Mouse (Mus musculus) layer of hippocampus, adult 2 months (tissue): Measurements from ENCODE around the gene Fam174a. TPM values are rescaled to one million over a fixed set of nuclear protein-coding genes. Genes with fewer than 3 reads are reported as not detected.

Source experiments
- DNase-seq, 2 experiments: peaks; one replicate each; pipeline ENCODE4 v3.0.0; 2022; ENCODE audit warnings: low spot score in 2 of 2
- H3K27ac ChIP-seq: fragments of 200-600 bp; 2 replicates; pipeline ENCODE4 v1.8.1; 2022
- H3K4me3 ChIP-seq: fragments of 200-600 bp; 2 replicates; pipeline ENCODE4 v1.8.1; 2022; ENCODE audit warnings: mild to moderate bottlenecking
- CTCF ChIP-seq: fragments of 200-600 bp; conservative IDR thresholded peaks from 2 replicates; pipeline ENCODE4 v1.8.1; 2022; ENCODE audit warnings: antibody characterized with exemption, mild to moderate bottlenecking, moderate library complexity
- total RNA-seq, 2 experiments: library from RNA; stranded (reverse); gene quantifications; 2 replicates each; pipeline ENCODE4 v1.2.3; 2021

Gene Fam174a
- total RNA-seq, 2 experiments from 2014 or later, result 37.5 to 43.2 TPM

DNA sequence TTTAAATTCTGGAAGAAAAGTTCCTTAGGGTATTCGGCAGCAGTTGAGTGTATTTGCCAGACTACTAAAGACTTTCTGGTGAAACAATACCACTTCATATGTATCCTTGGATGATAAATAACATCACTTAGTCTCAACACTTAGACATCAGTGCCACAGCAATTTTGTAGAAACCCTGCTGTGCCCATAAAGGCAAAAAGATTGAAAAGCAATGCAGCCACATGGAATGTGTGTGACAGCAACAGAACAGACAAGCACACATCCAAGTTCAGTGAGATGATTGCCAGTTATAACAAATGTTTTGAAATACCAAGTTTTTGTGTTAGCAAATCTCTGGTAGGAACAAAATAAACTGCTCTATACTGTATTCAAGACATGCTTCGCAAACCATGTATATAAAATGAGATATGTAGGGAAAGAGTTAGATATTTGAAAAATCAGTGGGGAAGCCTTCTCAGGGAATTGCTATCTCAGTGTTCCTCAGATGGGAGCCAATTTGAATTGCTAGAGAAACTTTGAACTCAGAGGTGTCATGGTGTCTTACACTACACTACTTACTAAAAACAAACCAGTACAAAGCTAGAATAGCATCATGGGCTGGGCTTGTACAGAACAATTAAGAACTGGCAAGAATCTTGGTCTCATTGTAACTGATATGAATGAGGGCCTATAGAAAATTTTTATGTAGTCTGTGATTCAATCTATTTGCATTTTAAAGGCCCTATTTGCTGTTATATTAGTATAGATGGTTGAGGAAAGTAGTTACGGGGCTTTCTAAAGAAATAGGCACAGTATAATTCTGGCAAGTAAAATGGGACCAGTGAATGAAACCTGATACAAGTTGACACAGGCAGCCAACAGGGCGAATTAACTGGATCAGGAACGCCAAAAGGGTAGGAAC is 30.4 kb downstream of the Fam174a start:
- peak overlapping the region; percentile 5; the same call in 1 of the 2 replicates for H3K27ac ChIP-seq

DNA sequence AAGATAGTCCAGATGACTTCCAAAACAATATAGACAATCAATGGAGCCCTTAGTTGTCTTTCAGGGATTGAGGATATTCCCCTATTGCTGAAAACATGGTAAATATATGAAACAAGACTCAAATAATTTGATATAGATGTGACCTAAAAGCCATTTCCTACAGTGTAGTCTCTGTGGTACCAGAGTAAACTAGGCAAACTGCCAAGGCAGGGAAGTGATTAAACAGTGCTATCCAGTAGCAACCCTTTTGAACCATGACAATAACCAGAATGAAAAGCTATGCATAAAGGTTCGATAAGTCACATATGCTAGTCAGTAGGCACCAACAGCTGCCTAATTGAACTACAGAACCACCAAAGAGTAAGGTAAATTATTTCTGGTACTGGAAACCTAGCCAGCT is 40.7 kb downstream of the Fam174a start:
- no peak for TF ChIP-seq CTCF
- DNase-seq, result no peak
- Histone ChIP-seq H3K27ac (no peak overlapping the region), H3K4me3 (no peak overlapping the region)

More for the DNA sequence above, 30.4 kb downstream of the Fam174a start:
- H3K4me3 ChIP-seq, result no peak overlapping the region
- TF ChIP-seq CTCF, result no peak
- DNase-seq, result peak in 1 of 2 experiments; percentile 12

GRCm38 (mm10) chr1:95356904-95357303 is 43.5 kb downstream of the Fam174a start:
- no peak overlapping the region for H3K4me3 ChIP-seq
- TF ChIP-seq CTCF, result no peak
- H3K27ac ChIP-seq, result no peak overlapping the region
- no peak for DNase-seq

DNA sequence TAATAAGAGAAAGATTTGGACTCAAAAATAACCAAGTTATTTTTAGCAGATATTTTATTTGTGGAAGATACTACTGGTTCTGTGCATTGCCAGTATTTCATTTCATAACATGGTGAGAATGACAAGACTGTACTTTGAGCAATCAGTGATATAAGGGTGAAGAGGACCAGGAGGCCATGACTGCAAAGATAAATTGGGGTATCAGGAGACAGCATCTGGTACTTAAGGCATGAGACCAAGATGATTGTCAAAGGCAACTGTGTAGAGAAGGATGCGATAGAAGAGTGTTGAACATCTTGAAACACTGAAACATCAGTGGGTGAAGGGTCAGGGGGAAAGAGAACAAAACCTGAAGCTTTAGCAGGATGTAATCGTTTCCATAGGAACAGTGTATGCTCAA is 50.3 kb downstream of the Fam174a start:
- no peak for TF ChIP-seq CTCF
- DNase-seq, result no peak
- H3K27ac ChIP-seq, result no peak overlapping the region
- H3K4me3 ChIP-seq, result no peak overlapping the region

- Histone ChIP-seq H3K27ac (no peak overlapping the region), H3K4me3 (no peak overlapping the region)
- no peak for DNase-seq
- TF ChIP-seq CTCF, result no peak
Observed at GRCm38 (mm10) chr1:95366616-95367373, 53.4 kb downstream of the Fam174a start.

GRCm38 (mm10) chr1:95367748-95368147 is 54.3 kb downstream of the Fam174a start:
- H3K27ac ChIP-seq, result no peak overlapping the region
- DNase-seq, result no peak
- no peak overlapping the region for H3K4me3 ChIP-seq
- no peak for TF ChIP-seq CTCF

DNA sequence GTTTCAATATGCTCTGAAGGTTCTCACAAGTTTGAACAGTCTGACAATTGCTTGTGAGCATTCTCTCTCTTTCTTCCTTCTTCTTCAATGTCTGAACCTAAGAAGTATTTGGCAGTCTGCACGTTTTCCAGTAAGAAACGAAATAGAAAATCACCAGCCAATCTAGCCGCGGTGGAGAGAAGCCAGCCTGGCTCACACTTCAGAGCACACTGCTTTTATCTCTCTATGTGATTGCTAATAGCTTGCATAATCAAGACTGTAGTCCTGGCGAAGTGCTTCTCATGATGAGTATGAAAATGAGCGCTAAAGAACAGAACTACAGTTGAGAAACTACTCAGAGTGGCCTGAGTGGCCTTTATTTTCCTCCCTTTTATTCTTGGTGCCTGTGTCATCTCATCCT is 62.0 kb downstream of the Fam174a start:
- no peak overlapping the region for H3K27ac ChIP-seq
- no peak for TF ChIP-seq CTCF
- no peak for DNase-seq
- no peak overlapping the region for H3K4me3 ChIP-seq

- DNase-seq, result no peak
- TF ChIP-seq CTCF, result no peak
- H3K4me3 ChIP-seq, result no peak overlapping the region
- H3K27ac ChIP-seq, result no peak overlapping the region
Observed at GRCm38 (mm10) chr1:95381028-95381427, 67.6 kb downstream of the Fam174a start.
